Mouse (Mus musculus): ENCODE data around the gene Slc26a11. TPM values are rescaled to one million over a fixed set of nuclear protein-coding genes. Genes with fewer than 3 reads are reported as not detected.

Slc26a11 gene
- polyA plus RNA-seq, 1 experiment from 2014 or later: 3.6 TPM

- H3K27me3 ChIP-seq (ENCODE audit: control insufficient read depth, insufficient read depth, low read length): no peaks in the 10 kb centered on the region
- no peaks in the 10 kb centered on the region for H3K9me3 ChIP-seq (ENCODE audit: control insufficient read depth, low read length)
- no peak overlapping the region for H3K4me2 ChIP-seq (replicated peaks; ENCODE audit: low read depth)
- H3K27ac ChIP-seq (replicated peaks): 0 out of 2 replicates have a peak overlapping the region, but pooled peaks have one; percentile 13
- no peaks in the 10 kb centered on the region for H3K4me1 ChIP-seq (replicated peaks; ENCODE audit: control insufficient read depth, insufficient read depth)
- H3K9ac ChIP-seq (ENCODE audit: low read length): no peak overlapping the region
- no peak overlapping the region for H3K4me3 ChIP-seq (ENCODE audit: low read depth, low read length)
- WGBS: 64% methylated on average over 17 of the region's 17 CpGs
- no peaks in the 10 kb centered on the region for H3K36me3 ChIP-seq (ENCODE audit: control insufficient read depth, insufficient read depth, low read length)
- TF ChIP-seq CTCF (IDR thresholded peaks at IDR 0.05; ENCODE audit: low read depth) (no peak), EP300 (optimal IDR thresholded peaks at IDR 0.05) (no peak)
- ATAC-seq (ENCODE audit: low FRiP score, low TSS enrichment) (peak; percentile 80), DNase-seq (ENCODE audit: low spot score) (peak; percentile 58)
Measured at GRCm38 (mm10) chr11:119314252-119314936, 41.0 kb upstream of the Slc26a11 start.

- WGBS: 57% methylated on average over 4 of the region's 4 CpGs
Measured at GRCm38 (mm10) chr11:119316720-119317119, 38.6 kb upstream of the Slc26a11 start.

GRCm38 (mm10) chr11:119322521-119322920, 32.8 kb upstream of the Slc26a11 start:
- no peak for ATAC-seq (ENCODE audit: low FRiP score, low TSS enrichment)
- no peak for DNase-seq (ENCODE audit: low spot score)
- 69% methylated on average over 13 of the region's 13 CpGs for WGBS

More at GRCm38 (mm10) chr11:119316720-119317119, 38.6 kb upstream of the Slc26a11 start:
- Histone ChIP-seq H3K9me3 (ENCODE audit: control insufficient read depth, low read length) (no peaks in the 10 kb centered on the region), H3K4me1 (replicated peaks; ENCODE audit: control insufficient read depth, insufficient read depth) (no peaks in the 10 kb centered on the region), H3K27me3 (ENCODE audit: control insufficient read depth, insufficient read depth, low read length) (no peaks in the 10 kb centered on the region), H3K27ac (replicated peaks) (no peak overlapping the region), H3K4me3 (ENCODE audit: low read depth, low read length) (no peak overlapping the region), H3K9ac (ENCODE audit: low read length) (no peak overlapping the region), H3K4me2 (replicated peaks; ENCODE audit: low read depth) (no peak overlapping the region), H3K36me3 (ENCODE audit: control insufficient read depth, insufficient read depth, low read length) (no peaks in the 10 kb centered on the region)
- TF ChIP-seq CTCF (IDR thresholded peaks at IDR 0.05; ENCODE audit: low read depth): no peak
- no peak for TF ChIP-seq EP300 (optimal IDR thresholded peaks at IDR 0.05)
- peak; percentile 71; the same call in 1 of the 2 replicates for ATAC-seq (ENCODE audit: low FRiP score, low TSS enrichment)
- no peak for DNase-seq (ENCODE audit: low spot score)

GRCm38 (mm10) chr11:119325068-119325467, 30.3 kb upstream of the Slc26a11 start:
- no peak overlapping the region for H3K27ac ChIP-seq (replicated peaks)
- H3K27me3 ChIP-seq (ENCODE audit: control insufficient read depth, insufficient read depth, low read length): no peaks in the 10 kb centered on the region
- 77% methylated on average over 1 of the region's 1 CpGs for WGBS
- H3K4me1 ChIP-seq (replicated peaks; ENCODE audit: control insufficient read depth, insufficient read depth): no peaks in the 10 kb centered on the region
- no peak overlapping the region for H3K4me3 ChIP-seq (ENCODE audit: low read depth, low read length)
- ATAC-seq (ENCODE audit: low FRiP score, low TSS enrichment) (no peak), DNase-seq (ENCODE audit: low spot score) (no peak)
- H3K9me3 ChIP-seq (ENCODE audit: control insufficient read depth, low read length): no peaks in the 10 kb centered on the region
- TF ChIP-seq EP300 (optimal IDR thresholded peaks at IDR 0.05) (no peak), CTCF (IDR thresholded peaks at IDR 0.05; ENCODE audit: low read depth) (peak; percentile 50)
- no peak overlapping the region for H3K4me2 ChIP-seq (replicated peaks; ENCODE audit: low read depth)
- no peak overlapping the region for H3K9ac ChIP-seq (ENCODE audit: low read length)
- no peaks in the 10 kb centered on the region for H3K36me3 ChIP-seq (ENCODE audit: control insufficient read depth, insufficient read depth, low read length)

More at GRCm38 (mm10) chr11:119322521-119322920, 32.8 kb upstream of the Slc26a11 start:
- no peak overlapping the region for H3K4me3 ChIP-seq (ENCODE audit: low read depth, low read length)
- no peak overlapping the region for H3K4me2 ChIP-seq (replicated peaks; ENCODE audit: low read depth)
- no peaks in the 10 kb centered on the region for H3K9me3 ChIP-seq (ENCODE audit: control insufficient read depth, low read length)
- no peaks in the 10 kb centered on the region for H3K27me3 ChIP-seq (ENCODE audit: control insufficient read depth, insufficient read depth, low read length)
- no peak for TF ChIP-seq CTCF (IDR thresholded peaks at IDR 0.05; ENCODE audit: low read depth)
- H3K4me1 ChIP-seq (replicated peaks; ENCODE audit: control insufficient read depth, insufficient read depth): no peaks in the 10 kb centered on the region
- no peak overlapping the region for H3K27ac ChIP-seq (replicated peaks)
- H3K36me3 ChIP-seq (ENCODE audit: control insufficient read depth, insufficient read depth, low read length): no peaks in the 10 kb centered on the region
- H3K9ac ChIP-seq (ENCODE audit: low read length): no peak overlapping the region

- no peak for TF ChIP-seq EP300 (optimal IDR thresholded peaks at IDR 0.05)
- no peak for TF ChIP-seq CTCF (IDR thresholded peaks at IDR 0.05; ENCODE audit: low read depth)
- Histone ChIP-seq H3K4me3 (ENCODE audit: low read depth, low read length) (no peak overlapping the region), H3K9ac (ENCODE audit: low read length) (no peak overlapping the region), H3K4me2 (replicated peaks; ENCODE audit: low read depth) (no peak overlapping the region), H3K27ac (replicated peaks) (no peak overlapping the region), H3K4me1 (replicated peaks; ENCODE audit: control insufficient read depth, insufficient read depth) (no peaks in the 10 kb centered on the region), H3K9me3 (ENCODE audit: control insufficient read depth, low read length) (no peaks in the 10 kb centered on the region), H3K36me3 (ENCODE audit: control insufficient read depth, insufficient read depth, low read length) (no peaks in the 10 kb centered on the region), H3K27me3 (ENCODE audit: control insufficient read depth, insufficient read depth, low read length) (no peaks in the 10 kb centered on the region)
- 49% methylated on average over 4 of the region's 4 CpGs for WGBS
- ATAC-seq (ENCODE audit: low FRiP score, low TSS enrichment) (peak; percentile 85), DNase-seq (ENCODE audit: low spot score) (no peak)
Measured at GRCm38 (mm10) chr11:119330592-119330991, 24.8 kb upstream of the Slc26a11 start.

GRCm38 (mm10) chr11:119331970-119332369, 23.4 kb upstream of the Slc26a11 start:
- peak; percentile 46 for TF ChIP-seq CTCF (IDR thresholded peaks at IDR 0.05; ENCODE audit: low read depth)
- no peak for TF ChIP-seq EP300 (optimal IDR thresholded peaks at IDR 0.05)
- Histone ChIP-seq H3K9me3 (ENCODE audit: control insufficient read depth, low read length) (no peaks in the 10 kb centered on the region), H3K4me2 (replicated peaks; ENCODE audit: low read depth) (no peak overlapping the region), H3K9ac (ENCODE audit: low read length) (no peak overlapping the region), H3K27ac (replicated peaks) (no peak overlapping the region), H3K4me3 (ENCODE audit: low read depth, low read length) (no peak overlapping the region), H3K4me1 (replicated peaks; ENCODE audit: control insufficient read depth, insufficient read depth) (no peaks in the 10 kb centered on the region), H3K36me3 (ENCODE audit: control insufficient read depth, insufficient read depth, low read length) (no peaks in the 10 kb centered on the region), H3K27me3 (ENCODE audit: control insufficient read depth, insufficient read depth, low read length) (no peaks in the 10 kb centered on the region)
- WGBS: 24% methylated on average over 3 of the region's 3 CpGs
- DNase-seq (ENCODE audit: low spot score) (peak; percentile 41), ATAC-seq (ENCODE audit: low FRiP score, low TSS enrichment) (no peak)
